9 mouse cellular contexts compared by ENCODE assay signal in genomic region chrX:142526953-142527352, GRCm38 (mm10).
DNase-seq lines count a peak whose midpoint lies in the region; ATAC-seq and TF ChIP-seq lines count a peak whose summit lies in the region.
"Had no signal": no experiment of that assay in that cellular context is flagged by ENCODE, and none has a peak within 500 bp of the region (broad histone marks: within the 10 kb centered on the region; RNA-seq: fewer than 3 reads in every experiment).

No protein-coding gene starts in this region.

- H3K4me3 ChIP-seq in hindbrain, postnatal 0 days (ENCODE audit: low read length) = no peak overlapping the region
- H3K4me3 ChIP-seq in hindbrain, embryonic 16.5 days (ENCODE audit: low read length) = no peak overlapping the region

- no peaks in the 10 kb centered on the region for H3K9me3 ChIP-seq in hindbrain, postnatal 0 days (ENCODE audit: low read length)
- H3K9me3 ChIP-seq in hindbrain, embryonic 16.5 days (ENCODE audit: control insufficient read depth, low read length) = no peaks in the 10 kb centered on the region

- TF ChIP-seq CTCF in hindbrain, postnatal 0 days (IDR thresholded peaks at IDR 0.05; ENCODE audit: low read depth) = peak; percentile 55

- no peaks in the 10 kb centered on the region for H3K4me1 ChIP-seq in hindbrain, postnatal 0 days (ENCODE audit: insufficient read depth, low read length)
- no peaks in the 10 kb centered on the region for H3K4me1 ChIP-seq in hindbrain, embryonic 16.5 days (ENCODE audit: control insufficient read depth, insufficient read depth, low read depth, low read length)

- H3K27me3 ChIP-seq in hindbrain, postnatal 0 days (ENCODE audit: insufficient read depth, low read length) = peaks cover 4% of the 10 kb centered on the region; the same call in 1 of the 2 replicates
- no peaks in the 10 kb centered on the region for H3K27me3 ChIP-seq in hindbrain, embryonic 16.5 days (replicated peaks; ENCODE audit: control insufficient read depth, insufficient read depth, low read length)

- peak; percentile 8 for DNase-seq in hindbrain, postnatal 0 days (ENCODE audit: low spot score)
- peak; percentile 29 for DNase-seq in urinary bladder, postnatal 14 days (ENCODE audit: low spot score)
- no peak for DNase-seq in urinary bladder, adult 2 months (ENCODE audit: low spot score)
- DNase-seq in embryo, embryonic 10.5 days (ENCODE audit: low spot score) = peak; percentile 43
- DNase-seq in retina, postnatal 1 day = peak; percentile 27
- DNase-seq in cerebellum, adult 11 months = no peak
- no peak for DNase-seq in c-Kit-positive CD71-positive TER-119-positive erythroid progenitor cells, embryonic 14.5 days (ENCODE audit: low spot score)

- no peaks in the 10 kb centered on the region for H3K36me3 ChIP-seq in hindbrain, postnatal 0 days (ENCODE audit: insufficient read depth, low read length)
- no peaks in the 10 kb centered on the region for H3K36me3 ChIP-seq in hindbrain, embryonic 16.5 days (ENCODE audit: control insufficient read depth, insufficient read depth, low read length)

- WGBS in hindbrain, postnatal 0 days = 39% methylated on average over 1 of the region's 1 CpGs
- 53% methylated on average over 1 of the region's 1 CpGs for WGBS in hindbrain, embryonic 16.5 days

- no peak for ATAC-seq in hindbrain, postnatal 0 days
- ATAC-seq in hindbrain, embryonic 16.5 days = no peak

- no peak overlapping the region for H3K27ac ChIP-seq in hindbrain, postnatal 0 days
- no peak overlapping the region for H3K27ac ChIP-seq in hindbrain, embryonic 16.5 days (ENCODE audit: low read depth, low read length)
- H3K27ac ChIP-seq: macrophage had no signal

- H3K4me2 ChIP-seq in hindbrain, postnatal 0 days (ENCODE audit: low read depth, low read length) = no peak overlapping the region
- no peak overlapping the region for H3K4me2 ChIP-seq in hindbrain, embryonic 16.5 days (ENCODE audit: low read length)

- no peak overlapping the region for H3K9ac ChIP-seq in hindbrain, postnatal 0 days (replicated peaks; ENCODE audit: low read length)
- no peak overlapping the region for H3K9ac ChIP-seq in hindbrain, embryonic 16.5 days (ENCODE audit: low read depth, low read length)

Comparison
In these comparisons a context has a peak if more than half of its experiments do, and no peak if none do; other contexts are left out.
1. DNase-seq: peak in hindbrain, postnatal 0 days (single experiment), urinary bladder, postnatal 14 days (single experiment), embryo, embryonic 10.5 days (single experiment) and retina, postnatal 1 day (single experiment); none in urinary bladder, adult 2 months (single experiment), cerebellum, adult 11 months (single experiment) and c-Kit-positive CD71-positive TER-119-positive erythroid progenitor cells, embryonic 14.5 days (single experiment).